Mouse (Mus musculus) thymus, postnatal 36 days (tissue): ENCODE data around the gene Bcas2.

Experiments used
- DNase-seq, 2 experiments: peaks; one replicate each; pipeline ENCODE4 v3.0.0; 2022; ENCODE audit warnings: mixed read lengths in 2 of 2

Gene Bcas2

GRCm38 (mm10) chr3:103223752-103224151 is 52.3 kb downstream of the Bcas2 start:
- peak; percentile 39 to 52 for DNase-seq

- no peak for DNase-seq
Observed at GRCm38 (mm10) chr3:103224231-103224765, 52.8 kb downstream of the Bcas2 start.

- no peak for DNase-seq
Observed at GRCm38 (mm10) chr3:103227729-103228128, 56.3 kb downstream of the Bcas2 start.
